Mouse (Mus musculus) heart, adult 8-10 months (tissue): ENCODE data around the gene Trak2. TPM values are rescaled to one million over a fixed set of nuclear protein-coding genes. Genes with fewer than 3 reads are reported as not detected.
"Not testable (repeated sequence)": the region's sequence is repeated elsewhere in the genome, so short reads cannot be mapped to it uniquely, and the experiment has no call there.

Experiments used
- DNase-seq: peaks from one replicate; pipeline ENCODE4 v3.0.0; 2022; ENCODE audit warnings: low spot score
- total RNA-seq, 4 experiments: library from RNA; stranded (reverse); gene quantifications; 2 replicates each; pipeline ENCODE4 v1.2.4; 2022

Trak2 gene
- total RNA-seq: 100 to 1,000 TPM; 204 to 258 (median 233) TPM

DNA sequence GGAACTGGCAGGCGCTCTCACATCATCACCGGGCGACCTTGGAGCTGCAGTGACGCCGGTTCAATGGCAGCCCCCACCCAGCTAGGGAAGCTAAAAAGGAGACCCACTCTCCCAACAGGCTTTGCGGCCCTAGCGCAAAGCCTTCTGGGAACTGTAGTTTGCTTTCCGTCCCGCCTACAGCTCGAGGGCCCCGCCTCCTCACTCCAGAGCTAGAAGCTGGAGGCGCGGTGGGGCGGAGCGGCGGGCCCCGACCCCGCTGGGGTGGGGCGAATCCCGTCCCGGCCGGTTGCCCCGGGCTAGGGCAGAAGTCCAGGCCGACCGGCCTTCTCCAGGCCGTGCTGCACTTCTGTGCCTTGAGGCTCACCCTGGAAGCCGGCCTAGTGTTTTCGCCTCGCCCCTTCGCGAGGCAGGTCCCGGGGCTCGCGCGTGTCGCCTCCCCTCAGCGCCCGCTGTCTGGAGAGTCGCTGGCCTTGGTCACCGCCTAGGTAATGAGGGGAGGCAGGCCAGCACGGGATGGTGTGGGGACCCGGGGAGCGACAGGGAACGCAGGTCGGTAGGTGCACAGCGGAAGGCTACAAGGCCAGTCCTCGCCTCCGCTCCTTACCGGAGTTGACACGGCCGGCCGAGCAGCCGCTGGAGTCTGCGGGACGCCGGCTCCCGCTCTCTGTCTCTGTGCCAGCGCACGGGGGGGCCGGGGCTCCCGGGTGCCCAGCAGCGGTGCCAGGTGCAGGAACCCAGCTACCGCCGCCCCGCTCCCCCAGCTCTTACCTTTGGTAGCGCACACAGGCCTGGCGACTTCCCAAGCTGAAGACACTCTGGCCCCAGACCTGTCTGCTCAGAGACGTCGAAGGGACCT is at the start of gene Trak2, which contains the start of gene Stradb:
TSS of gene Trak2 (minus strand) at position 65 of the 856 bp plus-strand sequence.
TSS of gene Stradb (plus strand) at position 157 of the 856 bp plus-strand sequence.
- peak; percentile 97 for DNase-seq

DNA sequence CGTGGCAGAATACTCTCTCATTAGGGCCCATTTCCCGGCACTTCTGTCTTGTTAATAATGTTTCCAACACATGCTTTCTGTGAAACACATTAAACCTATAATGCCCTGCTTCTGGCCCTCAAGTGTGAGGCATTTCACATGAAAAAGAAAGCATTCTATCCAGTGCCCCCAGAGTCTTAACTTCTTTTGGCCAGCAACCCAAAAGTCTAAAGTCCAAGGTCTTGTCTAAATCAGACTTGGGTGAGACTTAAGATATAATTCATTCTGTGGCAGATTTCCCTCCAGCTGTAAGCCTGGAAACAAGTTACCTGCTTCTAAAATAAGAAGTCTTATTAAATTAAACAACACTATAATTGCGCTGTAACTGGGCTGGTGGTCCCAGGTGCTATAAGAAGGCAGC is 48.3 kb upstream of the Trak2 start:
- no peak for DNase-seq

DNA sequence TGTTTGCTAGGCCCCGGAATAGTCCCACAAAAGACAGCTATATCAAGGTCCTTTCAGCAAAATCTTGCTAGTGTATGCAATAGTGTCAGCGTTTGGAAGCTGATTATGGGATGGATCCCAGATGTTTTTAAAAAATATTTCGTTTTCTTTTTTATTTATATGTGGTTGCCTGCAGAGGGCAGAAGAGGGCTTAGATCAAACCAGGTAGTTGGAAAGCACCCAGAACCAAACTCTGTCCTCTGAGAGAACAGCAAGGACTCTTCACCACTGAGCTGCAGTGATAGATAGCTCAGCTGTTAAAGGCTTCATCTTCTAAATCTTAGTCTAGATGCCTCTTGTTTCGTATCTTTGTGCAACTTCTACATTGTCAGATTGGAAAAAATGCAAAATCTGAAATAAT is 36.0 kb upstream of the Trak2 start:
- no peak for DNase-seq

DNA sequence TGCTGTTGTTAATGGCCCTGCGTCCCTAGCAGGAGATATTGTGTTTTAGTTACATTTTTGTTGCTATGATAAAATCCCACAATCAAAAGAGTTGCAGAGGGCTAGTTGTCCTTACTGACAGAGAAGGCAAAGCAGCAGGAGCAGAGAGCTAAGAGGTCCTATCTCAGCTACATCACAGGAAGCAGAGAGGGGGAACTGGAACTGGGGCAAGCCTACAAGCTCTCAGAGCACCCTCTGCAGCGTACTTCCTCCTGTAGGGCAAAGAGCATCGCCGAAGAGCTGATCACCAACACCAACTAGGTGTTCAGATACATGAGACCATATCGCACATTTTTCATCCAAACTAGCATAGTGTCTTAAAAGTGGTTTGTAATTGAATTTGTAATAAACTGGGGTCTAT is 22.1 kb upstream of the Trak2 start:
- DNase-seq: no peak

DNA sequence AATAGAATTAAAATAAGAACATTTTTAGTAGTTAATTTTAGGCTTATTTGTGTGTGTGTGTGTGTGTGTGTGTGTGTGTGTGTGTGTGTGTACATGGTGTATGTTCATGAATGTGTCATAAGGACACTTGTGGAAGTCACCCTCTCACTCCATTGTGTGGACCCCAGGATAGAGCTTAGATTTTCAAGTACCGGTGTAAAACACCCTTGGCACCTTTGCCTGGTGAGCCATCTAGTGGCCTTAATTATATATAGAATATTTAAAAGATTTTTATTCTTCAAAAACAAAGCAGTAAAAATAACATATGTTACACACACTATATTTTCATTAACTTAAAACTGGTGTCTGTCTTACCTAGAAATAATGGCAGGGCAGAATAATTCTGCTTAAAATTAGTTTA is 20.5 kb upstream of the Trak2 start:
- no peak for DNase-seq

DNA sequence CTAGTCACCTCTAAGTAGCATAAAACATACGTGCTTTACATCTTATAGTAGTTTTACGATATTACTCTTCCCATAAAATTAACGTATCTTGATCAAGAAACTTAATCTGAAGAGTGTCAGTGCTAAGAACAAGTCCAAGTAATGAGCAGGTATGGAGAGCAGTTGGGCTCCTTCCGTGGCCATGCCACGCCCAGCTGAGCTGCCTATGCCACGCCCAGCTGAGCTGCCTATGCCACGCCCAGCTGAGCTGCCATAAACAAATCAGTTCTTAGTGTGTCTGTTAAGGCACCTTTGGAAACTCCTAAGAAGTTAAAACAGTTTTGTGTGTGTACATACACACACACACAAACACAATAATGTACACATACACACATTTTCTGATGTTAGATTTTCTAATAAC is 19.9 kb upstream of the Trak2 start:
- DNase-seq: no peak

DNA sequence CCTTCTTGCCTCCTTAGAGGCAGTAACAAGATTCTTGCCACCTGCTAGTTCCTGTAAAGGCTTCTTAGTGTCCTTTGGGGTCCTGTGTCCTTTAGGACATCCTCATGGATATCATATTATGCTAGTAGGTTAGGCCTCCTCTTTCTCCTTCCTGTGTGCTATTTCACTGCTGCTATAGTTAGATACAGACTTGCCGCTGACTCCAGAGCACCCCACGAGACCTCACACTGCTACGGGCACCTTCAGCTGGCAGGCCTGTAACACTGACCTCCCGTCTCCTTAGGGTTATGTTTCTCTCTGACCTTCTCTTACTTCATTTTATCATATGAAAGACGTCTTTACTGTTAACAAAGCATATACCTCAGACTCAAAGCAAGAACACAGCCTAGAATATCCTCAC is 11.4 kb upstream of the Trak2 start:
- DNase-seq: no peak

DNA sequence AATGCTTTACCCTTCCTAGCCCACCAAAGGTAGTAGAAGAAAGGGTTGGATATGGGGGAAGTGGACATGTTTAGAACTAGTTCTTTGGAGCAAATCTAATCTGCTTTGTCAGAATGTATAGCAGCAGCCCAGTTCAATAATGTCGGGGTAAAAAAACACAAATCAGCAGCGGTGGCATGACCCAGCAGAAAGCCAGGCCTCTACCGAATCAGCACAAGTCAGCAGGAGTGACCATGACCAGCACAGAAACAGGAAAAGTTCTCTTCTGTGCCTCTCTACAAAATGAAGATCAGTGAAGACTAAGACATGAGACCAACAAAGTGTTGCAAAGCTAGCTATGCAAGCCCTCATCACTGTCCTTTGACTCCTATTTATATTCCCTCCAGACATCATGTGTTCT is 9.0 kb upstream of the Trak2 start:
- DNase-seq: no peak

DNA sequence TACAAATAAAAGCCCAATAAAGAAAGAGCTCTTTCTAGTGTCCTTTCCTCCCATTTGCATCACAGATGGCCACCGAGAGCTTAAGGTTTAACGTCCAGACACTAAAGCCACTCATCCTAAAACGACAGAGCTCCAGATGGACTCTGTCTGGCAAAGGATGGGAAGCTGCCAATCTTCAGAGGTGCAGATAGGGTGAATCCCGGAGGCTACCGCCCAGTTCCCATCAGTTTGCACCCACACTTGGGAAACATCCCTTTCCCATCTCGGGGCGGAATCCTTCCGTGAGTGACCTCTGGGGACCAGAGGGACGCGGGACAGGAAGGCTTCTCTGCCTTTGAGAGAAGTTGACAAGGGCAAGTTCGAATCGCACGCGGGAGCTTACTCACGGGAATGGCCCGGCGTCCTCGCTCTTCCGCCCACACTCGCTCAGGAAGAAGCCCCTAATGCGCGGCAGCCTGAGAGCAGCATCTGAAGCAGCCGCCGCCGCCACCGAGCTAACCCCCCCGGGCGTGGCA is 322 bp downstream of the Trak2 start:
- no peak for DNase-seq

DNA sequence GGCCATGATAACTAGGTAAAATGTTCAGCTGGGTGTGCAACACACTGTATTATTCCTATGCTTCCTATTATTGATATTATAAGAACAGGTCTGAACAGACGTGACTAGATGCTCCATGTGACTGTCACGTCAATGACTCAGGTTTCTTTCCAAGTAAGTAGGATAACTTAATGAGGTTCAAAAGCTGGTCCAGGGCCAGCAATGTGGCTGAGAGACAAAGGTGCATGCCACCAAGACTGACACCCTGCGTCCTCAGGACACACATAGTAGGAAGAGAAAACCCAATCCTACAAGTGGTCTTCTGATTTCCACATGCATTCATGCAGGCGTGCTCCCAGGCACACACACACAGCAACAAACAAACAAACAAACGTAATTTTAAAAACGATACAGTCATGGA is 2.1 kb downstream of the Trak2 start:
- DNase-seq: peak; percentile 31

DNA sequence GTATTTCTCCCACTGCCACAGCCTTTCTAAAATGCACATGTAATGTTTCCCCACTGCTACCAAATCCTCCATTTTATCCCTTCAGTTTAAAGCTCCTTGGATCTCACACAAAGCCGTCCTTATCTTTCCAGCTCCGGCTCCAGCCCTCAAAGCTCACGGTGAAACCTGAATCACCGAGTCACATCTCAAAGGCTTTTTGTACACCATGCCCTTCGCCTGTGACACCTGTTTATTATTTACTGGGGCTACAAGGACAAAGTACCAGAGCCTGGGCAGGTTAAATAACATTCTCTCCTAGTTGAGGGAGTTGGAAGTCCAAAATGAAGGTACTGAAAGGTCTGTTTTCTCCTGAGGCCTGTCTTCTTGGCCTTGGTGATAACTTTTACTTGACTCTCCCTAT is 3.2 kb downstream of the Trak2 start:
- no peak for DNase-seq

DNA sequence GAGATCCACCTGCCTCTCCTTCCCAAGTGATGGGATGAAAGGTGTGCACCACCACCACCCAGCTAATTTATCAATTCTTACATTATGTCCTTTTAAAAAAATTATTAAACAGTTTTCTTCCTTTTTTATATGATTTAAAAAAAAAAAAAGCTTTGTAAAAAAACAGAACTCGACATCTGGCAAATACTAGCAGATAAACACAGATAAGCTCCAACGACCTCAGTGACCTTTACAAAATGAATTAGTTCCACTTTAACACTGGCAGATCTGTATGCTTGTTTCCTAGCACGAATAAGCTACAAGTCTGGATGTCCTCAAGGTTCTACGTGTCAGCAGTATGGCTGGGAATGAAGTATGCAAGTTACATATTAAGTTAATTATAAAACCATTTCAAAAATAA is 5.7 kb downstream of the Trak2 start:
- no peak for DNase-seq

DNA sequence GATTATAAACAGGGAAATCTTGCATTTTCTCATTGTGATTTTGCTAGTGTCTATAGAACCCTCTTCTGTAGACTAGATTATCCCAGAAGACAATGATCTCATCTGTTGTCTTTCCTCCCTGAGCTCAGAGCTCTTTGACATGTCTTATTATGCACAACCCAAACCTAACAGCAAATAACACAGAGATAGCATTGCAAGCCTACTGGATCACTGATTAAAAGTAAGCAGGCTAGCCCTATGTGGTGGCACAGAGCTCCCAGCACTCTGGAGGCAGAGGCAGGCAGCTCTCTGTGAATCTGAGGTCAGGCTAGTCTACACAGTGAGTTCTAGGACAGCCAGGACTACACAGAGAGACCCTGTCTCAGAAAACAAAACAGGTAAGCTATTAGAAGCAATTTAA is 10.4 kb downstream of the Trak2 start:
- DNase-seq: no peak

DNA sequence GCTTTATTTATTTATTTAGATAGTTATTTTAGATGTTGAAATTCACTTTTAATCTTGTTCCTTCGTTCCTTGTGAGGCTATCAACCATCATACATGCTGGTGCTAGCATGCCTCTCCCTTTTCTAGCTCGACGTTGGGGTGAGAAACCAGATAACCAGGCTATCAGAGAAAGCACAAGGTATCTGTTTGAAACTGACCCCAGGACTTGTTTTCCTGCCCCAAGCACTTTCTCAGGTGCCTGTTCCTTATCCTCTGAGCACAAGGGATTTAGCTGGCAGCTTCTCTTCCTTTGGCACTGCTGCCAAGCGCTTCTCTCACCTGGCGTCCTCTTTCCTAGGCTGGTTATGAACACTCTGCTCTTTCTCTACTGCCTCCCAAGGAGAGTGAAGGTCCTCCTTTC is 10.8 kb downstream of the Trak2 start:
- no peak for DNase-seq

DNA sequence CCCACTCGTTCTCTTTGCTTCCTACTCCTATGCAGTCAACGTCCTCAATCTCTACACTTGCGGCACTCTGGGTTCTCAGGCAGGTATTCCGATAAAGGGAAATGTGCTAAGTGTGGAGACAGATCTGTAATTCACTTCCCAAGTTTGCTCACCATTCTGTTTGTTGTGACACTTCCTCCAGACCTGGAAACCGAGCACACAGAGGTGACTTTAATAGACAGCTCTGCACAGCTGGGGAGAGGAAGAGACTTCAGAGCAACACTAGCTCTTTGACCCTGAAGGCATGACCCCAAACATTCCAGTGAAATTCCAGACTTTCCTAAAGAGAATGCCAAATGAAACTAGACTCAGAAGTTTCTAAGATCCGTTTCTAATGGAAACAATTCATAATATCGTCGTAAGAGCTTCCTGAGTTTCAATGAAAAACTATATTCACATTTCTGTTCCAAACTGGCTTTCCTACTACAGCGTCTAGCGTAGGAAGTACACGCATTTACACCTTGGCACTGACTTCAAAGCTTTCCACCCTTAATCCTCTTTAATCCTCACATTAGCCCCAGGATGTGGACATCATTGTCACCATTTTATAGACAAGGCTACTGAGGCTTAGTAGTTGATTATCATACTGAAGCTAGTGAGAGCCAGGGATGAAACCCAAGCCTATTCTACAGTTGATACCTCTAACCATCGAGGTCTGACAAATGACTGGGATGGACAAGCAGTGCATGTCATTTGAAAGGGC is 11.9 kb downstream of the Trak2 start:
- peak; percentile 51 for DNase-seq

DNA sequence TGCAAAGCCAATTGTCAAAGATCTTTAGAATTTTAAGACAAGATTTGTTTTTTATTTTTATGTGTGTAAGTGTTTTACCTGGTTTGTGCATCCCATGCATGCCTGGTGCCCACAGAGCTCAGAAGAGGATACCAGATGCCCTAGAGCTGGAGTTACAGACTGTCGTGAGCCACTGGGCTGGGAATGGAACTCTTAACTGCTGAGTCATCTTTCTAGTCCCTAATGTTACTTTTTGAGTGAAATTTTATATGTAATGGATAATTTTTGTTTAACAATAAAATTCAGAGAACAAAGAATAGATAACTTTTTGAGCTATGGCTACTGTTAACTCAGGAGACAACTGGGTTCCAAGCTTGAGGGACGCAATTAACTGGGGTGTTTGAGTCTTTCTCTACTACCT is 13.5 kb downstream of the Trak2 start:
- no peak for DNase-seq

DNA sequence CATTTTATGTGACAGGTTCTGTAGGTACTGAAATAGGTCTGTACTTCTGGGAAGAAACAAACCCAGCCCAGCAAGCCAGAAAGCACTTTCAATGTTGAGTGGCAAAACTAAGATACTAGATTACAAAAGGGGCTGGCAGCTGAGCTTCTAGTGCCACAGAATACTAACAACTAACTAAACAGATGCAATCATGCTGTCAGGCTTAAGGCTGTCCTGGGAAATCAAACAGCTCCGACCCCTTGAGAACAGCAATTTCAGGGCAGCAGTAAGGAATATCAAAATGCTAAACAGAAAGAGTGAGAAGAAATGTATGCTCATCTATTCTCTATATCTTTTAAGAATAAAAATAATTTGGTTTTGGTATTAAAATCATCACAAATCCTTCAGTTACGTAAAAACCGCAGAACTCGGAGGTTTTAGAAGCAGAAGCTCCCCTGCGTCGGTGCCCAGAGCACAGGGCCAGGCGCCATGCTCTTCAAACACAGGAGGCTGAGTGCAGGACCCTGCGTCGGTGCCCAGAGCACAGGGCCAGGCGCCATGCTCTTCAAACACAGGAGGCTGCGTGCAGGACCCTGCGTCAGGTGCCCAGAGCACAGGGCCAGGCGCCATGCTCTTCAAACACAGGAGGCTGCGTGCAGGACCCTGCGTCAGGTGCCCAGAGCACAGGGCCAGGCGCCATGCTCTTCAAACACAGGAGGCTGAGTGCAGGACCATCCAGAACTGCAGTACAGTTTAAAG is 14.3 kb downstream of the Trak2 start:
- DNase-seq: not testable (repeated sequence)

DNA sequence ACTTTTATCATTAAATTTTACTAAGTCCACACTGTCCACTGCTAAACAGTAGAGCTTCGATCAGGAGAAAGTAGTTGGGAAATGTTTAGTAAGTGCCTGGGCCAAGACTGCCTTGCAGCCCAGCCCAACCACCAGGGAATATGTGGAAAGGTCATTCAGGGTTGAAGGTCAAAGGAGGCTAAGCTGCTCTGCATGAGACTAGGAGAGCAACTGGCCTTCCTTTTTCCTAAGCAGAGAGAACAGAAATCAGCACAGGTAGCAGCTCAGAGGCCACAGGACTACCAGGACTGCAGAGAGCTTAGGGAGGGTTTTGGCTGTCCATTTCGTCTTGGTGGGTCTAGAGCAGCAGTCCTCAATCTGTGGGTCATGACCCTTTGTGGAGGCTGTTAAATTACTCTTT is 15.3 kb downstream of the Trak2 start:
- DNase-seq: peak; percentile 57

DNA sequence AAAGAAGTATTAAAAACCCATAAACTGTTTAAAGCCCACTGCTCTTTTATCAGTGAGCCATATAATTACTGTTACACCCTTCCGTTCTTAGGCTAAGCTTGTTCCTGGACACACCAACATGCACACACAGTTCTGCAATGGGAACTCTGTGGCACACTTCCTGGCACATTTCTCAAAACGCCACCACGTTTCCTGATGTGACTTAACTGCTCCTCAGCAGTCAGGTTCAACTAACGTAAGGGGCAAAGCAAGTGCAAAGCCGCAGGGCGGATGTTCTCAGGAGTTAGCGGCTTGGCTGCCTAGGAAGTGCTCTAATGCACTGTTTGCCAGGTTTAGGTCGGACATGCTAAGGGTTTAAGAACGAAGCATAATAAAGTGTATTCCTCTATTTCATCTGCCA is 17.0 kb downstream of the Trak2 start:
- DNase-seq: peak; percentile 26

DNA sequence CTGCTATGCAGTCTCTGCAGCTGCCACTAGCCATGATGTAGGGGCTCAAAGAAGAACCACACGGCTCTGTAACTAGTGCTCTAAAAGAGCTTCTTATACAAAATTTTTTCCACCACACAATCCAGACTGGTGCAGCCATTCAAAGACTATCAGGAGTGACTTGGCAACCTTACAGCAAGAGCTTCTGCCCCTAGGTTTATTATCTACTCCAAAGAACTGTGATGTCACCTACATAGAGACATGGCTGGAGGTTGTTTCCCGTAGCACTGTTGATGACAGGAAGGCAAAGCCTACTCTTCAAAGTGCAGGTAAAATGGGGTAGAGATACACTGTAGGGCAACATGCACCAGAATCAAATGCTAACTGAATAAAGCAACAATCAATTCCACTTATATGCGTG is 17.5 kb downstream of the Trak2 start:
- DNase-seq: peak; percentile 0

DNA sequence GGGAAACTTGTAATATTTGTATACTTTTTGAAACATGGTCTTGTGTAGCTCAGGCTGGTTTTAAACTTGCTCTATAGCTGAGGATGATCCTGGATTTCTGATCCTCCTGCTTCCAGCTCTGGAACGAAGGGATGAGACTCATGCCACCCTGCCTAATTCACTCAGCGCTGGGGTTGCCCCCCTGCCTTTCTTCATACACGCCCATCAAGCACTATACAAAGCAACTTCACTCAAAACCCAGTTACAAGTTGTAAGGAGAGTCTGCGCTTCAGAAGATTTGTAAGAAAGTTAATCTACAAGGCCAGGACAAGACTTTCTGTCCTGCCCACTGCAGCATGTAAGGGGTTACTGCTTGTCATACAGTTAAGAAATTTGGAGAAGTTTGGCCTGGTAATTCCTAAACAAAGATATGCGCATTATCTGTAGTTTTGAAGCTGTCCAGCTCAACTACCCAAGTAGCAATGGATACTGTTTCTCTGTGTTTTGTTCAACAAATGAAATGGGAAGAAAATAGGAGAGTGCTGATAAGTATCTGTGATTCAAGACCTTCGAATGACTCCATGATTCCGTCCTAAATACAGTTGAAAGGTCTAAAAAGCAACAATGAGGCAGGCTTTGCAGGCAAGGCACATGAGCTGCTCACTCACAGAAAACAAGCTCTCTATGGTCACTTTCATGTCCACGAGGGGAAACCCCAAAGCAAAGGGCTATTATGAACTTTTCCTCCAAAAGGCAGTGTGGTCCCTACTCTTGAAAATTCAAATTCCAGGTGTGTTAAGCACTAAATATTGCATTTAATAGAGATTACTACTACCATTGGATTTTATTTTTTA is 18.4 kb downstream of the Trak2 start:
- DNase-seq: peak; percentile 0
